Mouse (Mus musculus): ENCODE measurements around the gene Ptges2.

DNA sequence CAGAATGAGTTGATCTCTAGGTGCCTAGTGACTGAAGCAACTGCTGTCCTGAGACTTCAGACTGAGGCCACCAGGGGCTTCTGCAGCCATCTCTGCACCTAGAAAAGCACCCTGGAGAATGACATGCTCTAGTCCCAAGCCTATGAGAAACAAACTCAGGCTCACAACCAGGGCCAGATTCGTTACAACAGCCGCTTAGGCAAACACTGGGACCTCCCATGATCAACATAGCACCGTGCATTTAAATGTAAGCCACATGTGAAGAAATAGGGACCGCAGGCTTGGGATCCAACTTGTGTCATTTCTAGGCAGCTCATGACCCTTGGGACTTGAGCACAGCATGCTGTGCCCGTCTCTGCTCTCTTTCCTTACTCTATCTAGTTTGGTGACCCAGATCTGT is 32.0 kb downstream of the Ptges2 start:
- TF ChIP-seq POLR2A (IDR thresholded peaks at IDR 0.05; ENCODE audit: control insufficient read depth, low read depth, low read length) = no peak
- no peak for TF ChIP-seq CTCF (IDR thresholded peaks at IDR 0.05; ENCODE audit: control insufficient read depth, insufficient read depth, insufficient replicate concordance, low read depth, low read length)

Measured in testis, adult 2 months (tissue).